Mouse (Mus musculus) cerebellum, postnatal 14 days (tissue): ENCODE measurements around the gene Tnip1.
"Not testable (repeated sequence)": the region's sequence is repeated elsewhere in the genome, so short reads cannot be mapped to it uniquely, and the experiment has no call there.

Experiments
- DNase-seq, 2 experiments: peaks; one replicate each; pipeline ENCODE4 v3.0.0; 2021; ENCODE audit warnings: mixed read lengths in 2 of 2

Tnip1 gene

GRCm38 (mm10) chr11:54971365-54972048, 8.8 kb upstream of the Tnip1 start:
- DNase-seq = no peak

GRCm38 (mm10) chr11:54965234-54965633, 2.5 kb upstream of the Tnip1 start:
- no peak for DNase-seq

GRCm38 (mm10) chr11:54961921-54962320, 796 bp downstream of the Tnip1 start:
- peak; percentile 40 to 47 for DNase-seq

GRCm38 (mm10) chr11:54961164-54961850, 1.4 kb downstream of the Tnip1 start:
- no peak for DNase-seq

- no peak for DNase-seq
Observed at GRCm38 (mm10) chr11:54960251-54960650, 2.5 kb downstream of the Tnip1 start.

GRCm38 (mm10) chr11:54958571-54959073, 4.1 kb downstream of the Tnip1 start:
- no peak for DNase-seq

GRCm38 (mm10) chr11:54957708-54958107, 5.0 kb downstream of the Tnip1 start:
- DNase-seq = not testable (repeated sequence)

- no peak for DNase-seq
Observed at GRCm38 (mm10) chr11:54956912-54957311, 5.8 kb downstream of the Tnip1 start.

GRCm38 (mm10) chr11:54955735-54956480, 6.8 kb downstream of the Tnip1 start:
- DNase-seq = peak; percentile 99

GRCm38 (mm10) chr11:54955400-54955734, 7.3 kb downstream of the Tnip1 start:
- not testable (repeated sequence) for DNase-seq

GRCm38 (mm10) chr11:54954716-54955115, 8.0 kb downstream of the Tnip1 start:
- no peak for DNase-seq

GRCm38 (mm10) chr11:54953993-54954446, 8.7 kb downstream of the Tnip1 start:
- no peak for DNase-seq

GRCm38 (mm10) chr11:54952651-54953050, 10.1 kb downstream of the Tnip1 start:
- peak in 1 of 2 experiments; percentile 43 for DNase-seq

- no peak for DNase-seq
Observed at GRCm38 (mm10) chr11:54950684-54951083, 12.0 kb downstream of the Tnip1 start.

GRCm38 (mm10) chr11:54949717-54950116, 13.0 kb downstream of the Tnip1 start:
- DNase-seq = no peak

GRCm38 (mm10) chr11:54944702-54945101, 18.0 kb downstream of the Tnip1 start:
- DNase-seq = no peak

- DNase-seq = peak; percentile 45 to 69
Observed at GRCm38 (mm10) chr11:54940056-54940455, 22.7 kb downstream of the Tnip1 start.

- DNase-seq = peak; percentile 41 to 52
Observed at GRCm38 (mm10) chr11:54939501-54939900, 23.2 kb downstream of the Tnip1 start.

GRCm38 (mm10) chr11:54936771-54937140, 26.0 kb downstream of the Tnip1 start:
- no peak for DNase-seq

- peak in 1 of 2 experiments; percentile 48 for DNase-seq
Observed at GRCm38 (mm10) chr11:54936035-54936770, 26.5 kb downstream of the Tnip1 start.

GRCm38 (mm10) chr11:54934198-54934597, 28.5 kb downstream of the Tnip1 start:
- DNase-seq = no peak

- DNase-seq = no peak
Observed at GRCm38 (mm10) chr11:54932540-54932939, 30.2 kb downstream of the Tnip1 start.
